Mouse (Mus musculus) lung, postnatal 14 days (tissue): ENCODE measurements at regions not wholly inside any gene's neighbourhood (a gene's known extent, or its start where the extent isn't known, plus 50 kb on each side); places are given as distances from the start of the nearest gene placed in this dataset.
"Not testable (repeated sequence)": the region's sequence is repeated elsewhere in the genome, so short reads cannot be mapped to it uniquely, and the experiment has no call there.

Experiments
- DNase-seq: peaks from one replicate; pipeline ENCODE4 v3.0.0; 2021

- no peak for DNase-seq
Measured at GRCm38 (mm10) chr1:166901574-166901973, 99.6 kb upstream of the Fam78b start.

- no peak for DNase-seq
Measured at GRCm38 (mm10) chr1:166903417-166903816, 97.8 kb upstream of the Fam78b start.

GRCm38 (mm10) chr1:166908231-166908805 is 92.9 kb upstream of the Fam78b start:
- DNase-seq, result no peak

GRCm38 (mm10) chr1:166912195-166912594 is 89.0 kb upstream of the Fam78b start:
- DNase-seq, result not testable (repeated sequence)

GRCm38 (mm10) chr1:166922911-166923712 is 78.1 kb upstream of the Fam78b start:
- DNase-seq, result no peak

GRCm38 (mm10) chr1:166923713-166923975 is 77.6 kb upstream of the Fam78b start:
- no peak for DNase-seq

GRCm38 (mm10) chr1:166924126-166924525 is 77.1 kb upstream of the Fam78b start:
- no peak for DNase-seq

- DNase-seq, result no peak
Measured at GRCm38 (mm10) chr1:166926078-166926477, 75.1 kb upstream of the Fam78b start.

- not testable (repeated sequence) for DNase-seq
Measured at GRCm38 (mm10) chr1:166939744-166940143, 61.5 kb upstream of the Fam78b start.

GRCm38 (mm10) chr1:166940146-166941076 is 60.8 kb upstream of the Fam78b start:
- DNase-seq, result not testable (repeated sequence)

- DNase-seq, result no peak
Measured at GRCm38 (mm10) chr1:166942201-166942600, 59.0 kb upstream of the Fam78b start.

- DNase-seq, result no peak
Measured at GRCm38 (mm10) chr1:166944540-166944939, 56.7 kb upstream of the Fam78b start.

- no peak for DNase-seq
Measured at GRCm38 (mm10) chr1:166947844-166948702, 53.1 kb upstream of the Fam78b start.
